Mouse (Mus musculus) erythroblast, adult 5-6 weeks (primary cell): ENCODE results near the gene Pnkd. TPM values are rescaled to one million over a fixed set of nuclear protein-coding genes. Genes with fewer than 3 reads are reported as not detected.

ENCODE experiments used
- ATAC-seq: replicated peaks from 2 replicates; pipeline ENCODE4 v1.8.0; 2016; ENCODE audit warnings: moderate number of reproducible peaks, mild to moderate bottlenecking, moderate TSS enrichment, inconsistent platforms; ENCODE audit not compliant: poor library complexity, low FRiP score, severe bottlenecking
- total RNA-seq, 2 experiments: library from RNA; stranded (forward) in 1 of 2; stranded (reverse) in 1 of 2; fragments of 150-400 nt in 1 of 2; fragments of 200-764, 138-1000 nt in 1 of 2; gene quantifications; 2 replicates each; pipeline versions ENCODE4 v1.2.3 to v1.2.4; 2015 to 2017; ENCODE audit warnings: low replicate concordance in 2 of 2

Gene Pnkd
- total RNA-seq (2015; ENCODE audit: low replicate concordance): 7.1 and 17.7 TPM in 2 replicates
- 2.4 TPM in 1 of 2 replicates, not detected in the other for total RNA-seq (2017; ENCODE audit: low replicate concordance)

DNA sequence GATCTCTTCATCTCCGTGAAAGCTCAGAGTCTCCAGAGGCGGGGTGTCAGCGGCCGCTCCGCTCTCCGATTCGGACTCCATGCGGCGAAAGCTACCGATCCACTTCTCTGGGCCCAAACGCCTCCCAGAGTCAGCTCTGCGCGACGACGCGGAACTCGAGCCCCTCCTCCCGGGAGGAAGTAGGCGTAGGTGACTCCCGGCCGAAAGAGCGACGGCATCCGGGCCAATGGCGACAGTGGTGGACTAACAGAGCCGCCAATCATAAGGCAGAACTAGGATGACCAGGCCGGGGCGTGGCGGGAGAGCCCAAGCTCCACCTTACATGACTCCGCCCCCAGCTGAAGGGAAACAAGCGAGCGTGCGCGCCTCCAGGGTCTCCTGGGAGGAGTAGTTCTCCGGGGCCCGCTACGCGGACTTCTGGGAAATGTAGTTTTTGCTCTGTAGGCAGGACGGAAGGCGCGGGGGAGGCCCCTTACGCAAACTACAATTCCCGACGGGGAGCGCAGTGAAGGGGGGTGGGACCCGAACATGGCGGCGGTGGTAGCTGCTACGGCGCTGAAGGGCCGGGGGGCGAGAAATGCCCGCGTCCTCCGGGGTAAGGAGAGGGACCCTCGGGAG lies at the start of gene Pnkd, which contains the start of gene Aamp:
Pnkd (plus strand) TSS at position 388 of the 618 bp plus-strand sequence.
Aamp (minus strand) TSS at position 196 of the 618 bp plus-strand sequence.
- ATAC-seq: peak; percentile 91

DNA sequence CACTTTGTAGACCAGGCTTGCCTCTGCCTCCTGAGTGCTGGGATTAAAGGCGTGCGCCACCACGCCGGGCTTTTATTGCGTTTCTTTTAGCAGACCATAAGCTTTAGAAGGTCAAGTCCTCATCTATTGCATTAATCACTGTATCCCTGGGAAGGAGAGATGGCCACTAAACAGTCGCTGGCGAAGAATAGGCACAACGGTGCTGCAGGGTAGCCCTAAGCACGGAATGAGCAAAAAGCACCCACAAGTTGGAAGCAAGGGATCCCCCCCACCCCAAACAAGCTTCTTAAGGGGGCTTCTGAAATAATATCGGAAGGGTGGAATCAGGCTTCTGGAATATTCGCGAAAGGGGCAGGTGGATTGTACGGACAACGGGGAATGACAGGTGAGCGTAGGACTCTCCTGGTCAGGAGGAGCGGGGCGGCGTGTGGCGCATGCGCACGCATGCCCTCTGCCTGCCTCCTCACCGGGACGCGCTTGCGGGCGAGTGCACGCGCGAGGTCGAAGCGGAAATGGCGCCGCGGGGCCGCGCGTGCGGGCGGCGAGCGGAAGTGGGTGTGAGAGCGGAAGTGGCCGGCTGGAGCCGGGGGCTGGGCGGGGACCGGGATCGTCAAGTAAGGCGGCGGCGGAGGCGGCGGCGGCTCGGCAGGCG lies 48.7 kb upstream of the Pnkd start, which contains the start of gene Arpc2:
Arpc2 (plus strand) TSS at position 147 of the 652 bp plus-strand sequence.
- peak; percentile 86 for ATAC-seq

DNA sequence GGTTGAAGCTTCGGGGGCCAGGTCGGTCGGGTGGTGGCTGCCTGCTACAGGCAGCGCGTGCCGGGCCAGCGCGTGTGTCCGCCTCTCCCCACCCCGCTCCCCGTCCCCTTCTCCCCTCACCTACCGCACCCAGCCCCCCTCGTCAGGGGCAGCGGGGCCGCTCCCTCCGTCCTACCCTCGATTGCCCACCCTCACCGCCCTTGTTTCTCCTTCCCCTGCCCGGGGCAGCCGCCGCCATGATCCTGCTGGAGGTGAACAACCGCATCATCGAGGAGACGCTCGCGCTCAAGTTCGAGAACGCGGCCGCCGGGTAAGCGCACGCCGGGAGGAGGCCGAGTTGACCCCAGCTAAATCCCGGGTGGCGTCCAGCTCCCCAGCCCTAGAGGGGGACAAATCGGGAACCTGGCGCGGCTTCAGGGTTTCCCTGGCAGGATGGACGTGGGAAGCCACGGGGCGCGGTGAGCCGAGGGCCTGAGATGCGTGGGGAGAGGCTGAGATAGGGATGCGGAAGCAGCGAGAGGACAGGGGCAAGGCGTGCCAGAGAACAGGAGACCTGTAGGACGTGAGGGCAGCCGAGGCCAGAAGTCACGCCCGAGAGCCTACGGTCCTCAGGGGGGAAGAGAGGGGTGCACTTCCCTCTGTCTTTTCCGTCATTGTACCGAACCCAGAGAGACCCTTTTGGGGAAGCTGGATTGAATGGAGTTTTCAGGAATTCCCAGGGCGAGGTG lies 48.0 kb upstream of the Pnkd start:
- peak; percentile 73 for ATAC-seq

DNA sequence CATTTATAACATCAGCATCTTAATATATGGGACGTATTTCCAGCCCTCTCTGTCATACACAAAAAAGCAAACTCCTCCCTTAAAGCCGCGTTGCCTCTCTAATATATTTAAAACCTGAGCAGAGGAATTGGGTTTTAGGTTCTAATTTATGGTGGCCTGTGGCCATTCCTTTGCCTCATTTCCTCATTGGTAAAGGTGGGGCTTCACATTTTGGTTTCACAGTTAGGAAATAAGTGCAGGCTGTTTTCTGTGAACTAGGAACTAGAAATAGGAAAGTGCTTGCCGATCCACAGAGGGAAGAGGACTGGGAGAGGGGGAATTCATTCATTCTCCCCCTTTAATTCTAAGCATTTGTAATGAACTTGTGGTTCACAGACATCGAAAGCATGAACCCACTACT lies 47.1 kb upstream of the Pnkd start:
- no peak for ATAC-seq

DNA sequence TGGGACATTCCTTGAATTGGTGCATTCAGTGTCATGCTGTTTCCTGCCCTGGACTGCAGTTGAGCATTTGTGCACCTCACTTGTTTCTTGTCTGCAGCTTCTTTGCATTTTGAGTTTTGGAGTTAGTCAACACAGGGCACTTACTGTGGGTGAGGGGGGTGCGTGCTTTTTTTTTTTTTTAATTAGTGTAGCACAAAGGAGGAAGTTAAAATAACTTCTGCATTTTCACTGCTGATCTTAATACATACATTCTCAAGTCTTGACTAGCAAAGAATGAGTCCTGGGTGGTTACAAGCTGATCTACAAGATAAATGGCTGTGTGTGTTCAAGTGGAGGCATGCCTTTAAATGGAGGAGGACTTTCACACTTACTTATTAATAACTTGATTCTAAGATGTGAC lies 46.6 kb upstream of the Pnkd start:
- no peak for ATAC-seq

DNA sequence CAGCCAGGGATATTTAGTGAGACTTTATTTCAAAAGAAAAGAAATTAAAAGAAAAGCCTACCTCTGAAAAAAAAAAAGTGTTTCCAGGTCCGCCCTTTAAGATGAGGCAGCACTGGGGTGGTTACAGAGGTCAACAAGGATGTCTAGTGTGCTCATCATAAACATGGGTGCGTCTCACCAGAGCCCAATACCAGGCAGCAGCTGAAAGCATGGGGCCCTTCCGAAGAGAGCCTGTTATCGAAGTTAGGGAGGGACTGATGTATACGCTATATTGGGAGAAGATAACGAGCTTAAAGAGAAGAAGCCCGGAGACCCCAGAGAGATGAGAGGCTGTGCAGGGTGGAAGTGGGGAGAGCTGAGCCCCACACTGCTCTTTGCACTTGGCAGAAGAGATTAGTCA lies 45.6 kb upstream of the Pnkd start:
- ATAC-seq: no peak

DNA sequence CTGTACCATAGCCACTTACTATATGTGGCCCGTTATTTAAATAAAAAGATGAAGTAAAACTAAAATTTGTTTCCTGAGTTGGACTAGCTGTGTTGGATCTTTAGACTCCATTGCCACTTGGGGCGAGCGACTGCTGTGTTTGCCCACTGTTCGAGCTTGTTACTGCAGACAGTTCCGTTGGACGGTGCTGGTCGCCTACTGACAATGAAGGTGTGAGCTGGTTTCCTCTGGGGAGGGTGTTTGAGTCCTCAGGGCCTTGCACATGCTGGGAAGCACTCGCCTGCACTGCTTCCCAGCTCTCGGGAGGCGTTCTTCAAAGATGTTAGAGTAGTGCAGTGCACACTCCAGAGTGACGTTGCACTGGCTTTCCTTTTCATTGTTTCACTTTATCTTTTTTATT lies 45.1 kb upstream of the Pnkd start:
- no peak for ATAC-seq

DNA sequence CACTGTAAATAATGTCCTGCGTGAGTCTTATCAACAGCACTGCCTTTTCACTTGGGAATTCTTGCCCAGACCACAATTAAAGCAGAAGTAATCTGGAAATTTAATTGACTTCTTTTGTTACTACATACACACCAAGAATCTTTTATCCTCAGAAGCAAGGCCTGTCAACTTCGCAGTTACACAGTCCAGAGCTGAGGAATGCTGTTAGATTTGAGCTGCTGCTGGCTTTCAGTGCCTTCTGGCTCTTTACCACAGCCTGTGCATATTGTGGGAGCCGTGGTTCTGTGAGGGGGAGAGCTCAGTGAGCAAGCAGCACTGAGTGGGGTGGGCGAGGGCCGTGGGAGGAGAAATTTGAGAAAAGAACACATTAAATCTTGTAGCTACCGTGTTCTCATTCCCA lies 44.4 kb upstream of the Pnkd start:
- no peak for ATAC-seq

DNA sequence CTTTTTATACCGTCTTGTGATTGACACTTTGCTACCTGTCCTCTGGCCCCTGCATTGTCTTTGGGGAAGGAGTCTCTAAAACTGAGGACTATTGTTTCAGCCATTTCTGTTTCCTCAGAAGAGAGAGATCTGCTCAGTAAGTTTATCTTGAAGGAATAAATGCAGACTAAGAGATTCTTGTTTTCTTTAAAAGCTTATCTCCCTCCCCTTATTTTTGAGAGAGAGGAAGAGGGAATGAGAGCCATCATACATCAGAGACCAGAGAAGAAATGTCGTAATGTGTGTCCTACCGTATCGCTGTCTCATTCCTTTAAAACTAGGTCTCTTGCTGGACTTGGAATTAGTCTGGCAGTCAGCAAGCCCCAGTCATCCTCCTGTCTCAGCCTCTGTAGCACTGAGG lies 43.9 kb upstream of the Pnkd start:
- no peak for ATAC-seq

DNA sequence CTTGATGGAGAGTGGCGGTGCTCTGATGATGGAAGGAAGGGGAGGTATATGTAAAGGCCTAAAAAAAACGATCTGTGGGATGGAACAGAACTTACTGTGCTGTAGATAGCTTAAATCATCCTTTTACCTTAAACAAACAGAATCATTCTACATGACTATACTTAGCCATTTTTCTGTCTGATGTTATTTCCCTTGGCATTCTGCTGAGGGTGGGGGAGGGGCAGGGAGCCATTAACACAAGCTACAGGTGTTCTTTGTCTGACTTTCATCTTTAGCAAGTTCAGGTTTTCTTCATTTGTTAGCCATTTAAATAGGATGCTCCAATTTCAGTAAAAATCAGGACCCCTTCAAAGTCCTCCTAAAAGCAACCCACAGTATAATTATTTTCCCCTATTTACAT lies 39.2 kb upstream of the Pnkd start:
- ATAC-seq: no peak

DNA sequence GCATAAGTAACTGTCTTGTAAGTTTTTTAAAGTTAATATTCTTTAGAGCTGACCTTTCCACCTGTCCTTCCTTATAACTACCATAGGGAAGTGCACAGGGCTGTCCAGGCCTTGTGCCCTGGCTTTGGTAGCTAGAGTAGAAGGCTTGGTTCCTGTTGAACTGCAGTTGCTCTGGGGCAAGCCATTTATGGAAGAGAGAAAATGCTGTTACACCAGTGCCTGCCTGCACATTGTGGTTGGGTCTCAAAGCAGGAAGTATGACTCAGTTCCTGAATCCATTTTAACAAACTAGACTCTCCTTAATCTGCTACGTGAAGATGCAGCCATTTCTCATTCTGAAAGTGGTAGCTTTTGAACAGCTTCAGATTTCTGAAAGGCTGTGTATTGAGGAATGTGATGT lies 35.9 kb upstream of the Pnkd start:
- no peak for ATAC-seq

DNA sequence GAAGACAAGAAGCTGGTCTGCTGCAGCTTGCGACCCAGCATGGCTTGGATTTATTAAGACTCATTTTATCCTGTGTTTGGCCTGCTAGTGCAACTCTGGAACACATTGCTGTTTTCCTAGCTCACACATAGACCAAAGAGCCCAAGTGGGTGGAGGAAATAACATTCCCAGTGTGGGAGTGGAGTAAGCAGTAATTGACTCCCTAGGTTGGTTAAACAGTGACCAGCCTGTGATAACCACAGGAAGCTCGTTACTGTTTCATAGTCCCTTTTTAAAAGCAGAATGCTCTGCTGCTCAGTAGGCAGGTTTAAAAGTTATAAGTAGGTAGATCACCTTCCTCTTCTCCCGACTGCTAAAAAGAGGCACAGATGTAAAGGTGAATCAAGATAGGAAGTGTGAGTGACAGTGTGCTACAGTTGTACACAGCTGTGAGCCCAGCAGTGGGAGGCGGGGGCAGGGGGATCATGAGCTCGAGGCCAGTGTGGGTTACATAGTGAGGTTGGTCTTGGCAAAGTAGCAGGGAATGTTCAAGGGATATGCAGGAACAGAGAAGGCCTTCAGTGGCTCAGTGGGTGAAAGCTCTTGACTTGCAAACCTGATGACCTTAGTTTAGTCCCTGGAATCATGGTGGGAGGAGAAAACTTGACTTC lies 35.3 kb upstream of the Pnkd start:
- no peak for ATAC-seq

DNA sequence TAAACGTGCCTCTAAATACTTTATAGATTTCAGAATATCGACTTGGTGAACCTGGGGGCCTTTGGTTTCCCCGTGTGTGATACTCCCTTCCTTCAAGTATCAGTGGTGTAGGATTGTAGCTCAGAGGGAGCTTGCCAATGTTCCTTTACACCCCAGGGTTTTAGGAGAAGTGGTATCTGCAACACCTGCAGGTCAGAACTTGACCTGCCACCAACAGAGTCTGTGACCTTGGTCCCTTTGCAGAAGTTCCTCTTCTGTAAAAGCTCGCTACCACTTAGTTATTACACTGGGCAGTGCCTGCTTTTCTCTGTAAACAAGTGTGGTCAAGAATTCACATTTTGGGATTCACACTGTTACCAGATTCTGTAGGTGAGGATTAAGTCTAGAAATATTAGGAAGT lies 34.6 kb upstream of the Pnkd start:
- no peak for ATAC-seq

DNA sequence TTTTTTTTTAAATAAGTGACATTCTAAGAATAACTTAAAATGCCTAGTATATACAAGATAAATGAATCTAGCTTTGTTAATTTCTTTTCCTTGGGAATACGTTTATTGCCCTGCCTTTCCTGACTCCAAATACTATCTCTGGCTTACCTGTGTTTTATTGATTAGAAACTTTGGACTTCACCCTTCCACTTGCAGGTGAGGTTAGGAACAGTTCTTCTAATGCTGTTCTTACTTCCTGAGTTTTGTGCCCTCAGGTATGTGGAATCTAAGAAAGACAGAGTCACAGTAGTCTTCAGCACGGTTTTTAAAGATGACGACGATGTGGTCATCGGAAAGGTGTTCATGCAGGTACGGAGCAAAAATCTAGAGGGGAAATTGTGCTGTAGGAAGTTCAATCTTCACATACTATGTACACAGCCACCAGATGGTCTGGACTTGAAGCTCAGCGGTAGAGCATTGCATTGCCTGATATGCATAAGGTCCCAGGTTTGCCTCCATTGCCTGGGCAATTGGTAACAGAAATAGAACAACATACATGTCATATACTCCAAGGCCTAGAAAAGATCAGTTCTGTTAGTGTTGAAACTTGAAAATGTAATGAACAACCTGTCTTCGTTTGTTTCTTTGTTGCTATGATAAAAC lies 28.9 kb upstream of the Pnkd start:
- ATAC-seq: no peak

DNA sequence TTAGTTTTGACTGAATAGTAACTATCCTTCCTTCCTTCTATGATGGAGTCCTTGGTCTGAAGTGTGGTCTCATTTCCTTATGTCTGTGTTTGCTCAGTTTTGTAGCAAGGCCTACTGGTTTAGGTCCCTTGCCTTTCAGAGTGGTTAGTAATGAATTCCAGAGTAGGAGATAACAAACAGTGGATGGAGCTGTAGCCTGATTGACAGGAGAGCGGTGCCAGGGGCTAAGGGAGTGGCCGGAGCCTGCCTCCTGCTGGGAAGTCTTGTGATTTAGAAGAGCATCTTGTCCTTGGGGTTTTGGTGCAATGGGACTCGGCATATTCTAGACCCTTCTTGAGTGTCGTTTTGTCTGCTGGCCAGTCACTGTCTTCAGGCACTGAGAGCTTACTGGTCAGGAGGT lies 27.9 kb upstream of the Pnkd start:
- no peak for ATAC-seq

DNA sequence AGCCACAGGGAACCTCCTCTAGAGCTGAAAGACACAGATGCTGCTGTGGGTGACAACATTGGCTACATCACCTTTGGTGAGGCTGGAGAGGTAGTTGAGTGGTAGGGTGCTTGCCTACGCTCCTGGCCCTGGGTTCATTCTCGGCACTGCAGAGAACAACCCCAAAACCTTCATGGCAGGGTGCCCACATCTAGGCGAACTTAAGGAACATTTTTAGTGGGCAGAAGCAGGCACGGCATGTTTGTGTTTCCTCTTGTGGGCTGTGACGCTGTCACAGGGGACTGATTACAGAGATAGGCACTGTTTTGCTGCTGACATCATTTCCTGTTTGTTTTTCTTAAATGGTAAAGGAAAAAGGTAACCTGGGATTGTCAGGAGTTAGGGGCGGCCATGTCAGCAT lies 22.2 kb upstream of the Pnkd start:
- no peak for ATAC-seq

DNA sequence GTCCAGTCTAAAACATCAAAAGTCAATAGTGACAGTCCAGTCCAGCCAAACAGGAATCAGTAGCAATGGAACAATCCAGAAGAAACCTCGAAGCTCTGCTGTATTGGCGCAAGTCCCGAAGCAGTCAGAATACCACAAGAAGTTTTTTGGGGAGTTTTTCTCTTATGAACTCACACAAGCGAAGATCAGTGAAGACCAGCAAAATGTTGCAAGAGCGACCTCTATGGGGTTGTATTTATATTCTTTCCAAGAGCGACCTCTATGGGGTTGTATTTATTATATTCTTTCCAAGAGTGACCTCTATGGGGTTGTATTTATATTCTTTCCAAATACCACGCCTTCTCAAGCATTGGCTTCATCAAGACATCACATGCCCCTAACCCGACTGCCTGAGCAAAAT lies 16.0 kb upstream of the Pnkd start:
- no peak for ATAC-seq

DNA sequence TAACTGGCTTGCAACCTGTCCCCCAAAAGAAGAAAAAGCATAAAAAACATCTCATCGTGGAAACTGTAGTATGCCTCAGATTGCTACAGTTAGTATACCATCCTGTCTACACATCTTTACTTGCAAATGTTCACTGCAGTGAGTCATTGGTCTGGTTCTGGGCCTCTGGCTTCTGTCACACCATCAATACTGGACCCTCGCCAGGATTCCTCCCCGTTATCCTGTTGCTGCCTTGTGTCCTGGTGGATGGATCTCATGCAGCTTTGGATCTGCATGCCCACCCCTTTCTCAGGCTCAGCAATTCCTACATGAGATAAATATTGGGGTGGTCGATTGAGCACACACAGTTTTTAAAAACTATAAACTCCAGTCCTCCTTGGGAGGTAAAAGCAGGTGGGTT lies 13.1 kb upstream of the Pnkd start:
- ATAC-seq: no peak

DNA sequence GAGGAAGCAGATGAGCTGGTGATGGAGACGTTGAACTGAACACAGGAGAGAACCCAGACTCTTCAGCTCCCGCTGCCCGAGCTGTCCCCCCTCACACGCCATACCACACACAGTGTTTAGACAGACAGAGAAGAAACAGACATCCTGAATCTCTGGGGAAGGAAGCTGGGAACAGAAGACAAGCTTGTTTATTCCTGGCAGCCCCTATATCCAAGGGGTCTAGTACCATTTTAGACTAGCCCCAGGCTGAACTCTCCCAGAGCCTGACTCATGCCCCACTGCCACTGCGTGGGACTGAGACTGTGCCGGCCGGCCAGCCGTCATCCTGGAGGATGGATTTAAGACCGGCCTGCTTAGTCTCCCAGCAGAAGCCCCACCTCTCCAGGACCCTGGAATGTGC lies 9.7 kb upstream of the Pnkd start:
- no peak for ATAC-seq

DNA sequence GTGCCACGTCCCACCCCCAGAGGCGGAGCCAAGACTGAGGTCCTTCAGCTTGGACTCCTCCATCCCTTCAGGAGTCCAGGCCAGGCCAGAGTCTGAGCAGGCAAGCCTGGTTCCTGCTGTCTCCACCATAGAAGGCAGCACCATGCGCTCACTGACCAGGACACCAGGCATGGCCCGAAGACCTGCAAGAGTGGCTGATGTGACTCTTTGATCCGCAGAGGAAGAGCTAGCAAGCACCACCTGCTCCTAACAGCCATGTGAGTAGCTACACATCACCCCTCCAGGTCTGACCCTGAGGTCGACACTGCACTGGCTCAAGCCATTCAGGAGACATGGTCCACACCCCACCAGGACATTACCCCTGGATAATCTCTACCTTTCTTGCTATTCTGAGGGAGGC lies 7.7 kb upstream of the Pnkd start:
- no peak for ATAC-seq
